Mouse (Mus musculus): ENCODE data around the gene Ccdc102a.

- TF ChIP-seq POLR2A (IDR thresholded peaks at IDR 0.05; ENCODE audit: insufficient read depth, low read depth, low read length) (no peak), CTCF (IDR thresholded peaks at IDR 0.05) (no peak; the same call in 1 of the 2 replicates), EP300 (IDR thresholded peaks at IDR 0.05; ENCODE audit: insufficient read depth, low read depth, low read length) (peak; percentile 97)
These were observed 9.1 kb downstream of the Ccdc102a start for GRCm38 (mm10) chr8:94908847-94909246.
